Mouse (Mus musculus): ENCODE results near the gene Cks1b.

The Cks1b gene

GRCm38 (mm10) chr3:89380711-89381110 is 37.5 kb downstream of the Cks1b start:
- DNase-seq: no peak

DNA sequence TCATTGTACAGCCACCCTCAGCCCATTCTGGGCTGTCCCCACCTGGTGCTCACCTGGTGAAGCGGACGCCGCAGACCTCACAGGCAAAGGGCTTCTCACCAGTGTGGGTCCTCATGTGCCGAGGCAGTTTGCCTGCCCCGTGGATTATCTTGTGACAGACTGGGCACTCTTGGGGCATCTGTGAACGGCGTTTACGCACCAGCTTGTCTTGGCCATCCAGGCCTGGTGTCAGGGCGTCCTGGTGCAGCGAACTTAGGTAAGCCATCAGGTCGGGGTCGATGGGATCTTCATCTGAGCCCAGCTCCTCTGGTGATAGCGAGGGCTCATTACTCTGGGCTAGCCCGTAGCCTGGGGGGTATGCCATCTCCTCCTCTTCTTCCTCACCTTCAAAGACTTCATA is 37.9 kb downstream of the Cks1b start:
- DNase-seq: no peak

GRCm38 (mm10) chr3:89379388-89380131 is 38.6 kb downstream of the Cks1b start:
- no peak for DNase-seq

DNA sequence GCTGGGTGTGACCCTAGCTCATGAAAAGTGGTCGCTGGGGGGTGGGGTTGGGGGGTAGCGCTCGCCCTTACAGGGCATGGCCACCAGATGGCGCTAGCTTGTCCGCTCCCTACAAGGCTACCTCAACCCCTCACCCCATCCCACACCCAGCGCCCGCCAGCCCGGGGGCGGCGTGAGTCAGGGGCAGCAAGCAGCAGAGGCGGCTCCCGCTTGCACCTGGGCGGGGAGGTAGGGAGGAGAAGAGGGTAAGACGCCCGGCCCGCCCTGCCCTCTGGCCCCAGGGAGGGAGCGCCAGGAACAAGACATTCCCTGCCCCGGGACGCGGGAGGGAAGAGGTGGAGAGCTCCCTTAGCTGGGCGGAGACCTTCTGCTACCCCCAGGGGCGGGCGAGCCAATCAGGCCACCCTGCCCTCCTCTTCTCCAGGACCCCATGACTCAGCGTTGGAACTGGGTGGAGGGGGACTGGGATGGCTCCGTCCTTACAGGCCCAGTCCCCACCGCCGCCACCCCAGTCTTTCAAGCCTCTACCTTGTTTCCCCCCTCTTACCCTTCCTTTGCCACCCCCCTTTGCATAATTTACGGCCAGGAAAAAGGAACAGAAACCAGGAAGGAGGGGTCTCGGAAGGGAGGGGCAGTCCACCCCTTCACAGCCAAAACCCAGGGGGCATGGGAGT is 39.7 kb downstream of the Cks1b start:
- DNase-seq: peak; percentile 72

DNA sequence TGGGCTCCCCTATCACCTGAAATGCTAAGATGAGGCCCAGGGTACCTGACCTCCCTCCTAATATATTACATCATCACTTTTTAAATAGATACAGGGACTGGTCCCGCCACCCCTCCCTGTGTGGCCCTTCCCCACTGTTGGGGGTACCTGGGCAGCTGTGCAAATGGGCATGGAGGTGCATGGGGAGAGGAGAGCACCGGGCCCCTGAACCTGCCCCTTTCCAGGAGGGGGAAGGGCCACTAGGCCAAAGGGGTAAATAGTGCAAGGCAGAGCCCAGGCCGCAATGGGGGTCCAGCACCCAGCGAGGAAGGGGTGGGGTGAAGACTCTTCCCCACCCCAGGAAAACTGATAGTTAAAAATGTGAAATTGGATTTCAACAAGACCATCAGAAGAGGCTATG is 40.4 kb downstream of the Cks1b start:
- no peak for DNase-seq

- DNase-seq: no peak
These were observed 44.5 kb downstream of the Cks1b start for GRCm38 (mm10) chr3:89373581-89374231.

- DNase-seq: no peak
These were observed 50.8 kb downstream of the Cks1b start for GRCm38 (mm10) chr3:89367338-89367737.

GRCm38 (mm10) chr3:89365486-89366414 is 52.4 kb downstream of the Cks1b start:
- no peak for DNase-seq

All from kidney, adult 9 months (tissue).